Mouse (Mus musculus): Measurements from ENCODE around the gene Vmn2r61.

Vmn2r61 gene

DNA sequence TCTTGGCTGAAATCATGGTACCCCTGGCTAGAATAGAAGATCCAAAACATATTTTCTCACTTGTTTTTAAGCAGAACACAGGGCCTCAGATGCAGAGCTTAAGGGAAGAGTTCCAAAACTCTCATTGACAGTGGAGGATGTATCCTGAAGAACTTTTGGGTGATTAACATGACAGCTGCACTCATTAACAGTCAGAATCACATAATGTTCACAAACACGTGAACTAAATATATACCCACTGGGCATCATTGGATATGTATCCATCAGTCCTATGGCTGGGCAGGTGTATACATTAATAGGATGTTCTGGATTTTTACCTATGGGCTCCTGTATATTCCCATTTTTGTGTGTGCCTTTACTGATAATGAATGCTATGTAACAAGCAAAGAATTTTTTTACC, at the start of gene Vmn2r61:
TSS of gene Vmn2r61 (plus strand) at position 301 of the 400 bp plus-strand sequence.
- no peak for DNase-seq (ENCODE audit: low read depth in 2 of 2, low spot score in 2 of 2)
